9 mouse cellular contexts compared by ENCODE assay signal in the genomic region with DNA sequence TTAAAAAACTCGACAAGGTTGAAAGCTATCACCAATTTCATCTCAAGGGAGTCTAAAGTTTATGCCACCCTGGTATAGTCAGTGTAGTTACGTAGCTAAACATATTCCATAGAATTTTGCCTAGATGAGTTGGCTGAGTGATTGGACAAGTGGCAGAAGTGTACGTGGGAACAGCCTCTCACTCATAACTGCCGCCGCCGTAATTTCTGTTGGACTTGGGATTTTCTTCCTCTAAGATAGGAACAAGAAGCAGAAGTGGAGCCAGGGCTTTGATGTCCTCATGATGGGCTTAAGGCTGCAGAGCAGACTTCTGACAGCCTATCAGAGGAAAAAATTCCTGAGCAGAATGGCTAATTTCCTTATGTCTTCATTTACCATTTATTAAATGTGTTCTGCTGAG. TPM values are rescaled to one million over a fixed set of nuclear protein-coding genes. Genes with fewer than 3 reads are reported as not detected.
DNase-seq lines count a peak whose midpoint lies in the region; ATAC-seq and TF ChIP-seq lines count a peak whose summit lies in the region.
"Had no signal": no experiment of that assay in that cellular context is flagged by ENCODE, and none has a peak within 500 bp of the region (broad histone marks: within the 10 kb centered on the region; RNA-seq: fewer than 3 reads in every experiment).

No protein-coding gene starts in this region.

- TF ChIP-seq CTCF in intestine, postnatal 0 days (IDR thresholded peaks at IDR 0.05; ENCODE audit: low read depth), result no peak
- no peak for TF ChIP-seq CTCF in small intestine, adult 2 months (IDR thresholded peaks at IDR 0.05; ENCODE audit: extremely low read depth, insufficient read length, insufficient replicate concordance, low read depth, low read length)

- H3K36me3 ChIP-seq in intestine, embryonic 14.5 days (ENCODE audit: control insufficient read depth, insufficient read depth, low read length), result no peaks in the 10 kb centered on the region
- H3K36me3 ChIP-seq in intestine, postnatal 0 days (ENCODE audit: control insufficient read depth, insufficient read depth), result no peaks in the 10 kb centered on the region
- H3K36me3 ChIP-seq in midbrain, embryonic 14.5 days (ENCODE audit: control insufficient read depth, insufficient read depth, low read length), result no peaks in the 10 kb centered on the region
- H3K36me3 ChIP-seq in midbrain, embryonic 10.5 days, result peaks cover 5% of the 10 kb centered on the region
- no peaks in the 10 kb centered on the region for H3K36me3 ChIP-seq in heart, embryonic 16.5 days (ENCODE audit: control insufficient read depth, insufficient read depth)
- H3K36me3 ChIP-seq in small intestine, adult 2 months (ENCODE audit: control insufficient read depth, insufficient read depth, low read length), result no peaks in the 10 kb centered on the region; the same call in 1 of the 2 replicates

- no peak for TF ChIP-seq POLR2A in small intestine, adult 2 months (IDR thresholded peaks at IDR 0.05; ENCODE audit: low read depth, low read length)

- H3K4me1 ChIP-seq in intestine, embryonic 14.5 days (replicated peaks; ENCODE audit: control insufficient read depth, insufficient read depth, low read length), result peaks cover 35% of the 10 kb centered on the region
- 0 out of 2 replicates have a peak, but pooled peaks cover 3% of the 10 kb centered on the region for H3K4me1 ChIP-seq in intestine, postnatal 0 days (replicated peaks; ENCODE audit: control insufficient read depth, insufficient read depth, low read length)
- peaks cover 12% of the 10 kb centered on the region; the same call in 1 of the 2 replicates for H3K4me1 ChIP-seq in midbrain, embryonic 14.5 days (ENCODE audit: control insufficient read depth, insufficient read depth, low read length)
- peaks cover 19% of the 10 kb centered on the region for H3K4me1 ChIP-seq in midbrain, embryonic 10.5 days
- H3K4me1 ChIP-seq in heart, embryonic 16.5 days (ENCODE audit: control insufficient read depth, insufficient read depth, low read length), result peaks cover 50% of the 10 kb centered on the region
- H3K4me1 ChIP-seq in small intestine, adult 2 months (ENCODE audit: control insufficient read depth, insufficient read depth, insufficient read length, low read length), result peaks cover 5% of the 10 kb centered on the region; the same call in 1 of the 2 replicates

- 0 out of 2 replicates have a peak, but pooled peaks have one; percentile 2 for ATAC-seq in intestine, embryonic 14.5 days (replicated peaks; ENCODE audit: low FRiP score, low TSS enrichment, low read depth)
- no peak for ATAC-seq in intestine, postnatal 0 days
- ATAC-seq in midbrain, embryonic 14.5 days (ENCODE audit: low FRiP score, low TSS enrichment), result no peak
- ATAC-seq in heart, embryonic 16.5 days (replicated peaks; ENCODE audit: extremely low read depth, insufficient read depth, low FRiP score), result no peak

- peak overlapping the region; percentile 9 for H3K4me2 ChIP-seq in intestine, embryonic 14.5 days (ENCODE audit: low read length)
- H3K4me2 ChIP-seq in intestine, postnatal 0 days (replicated peaks; ENCODE audit: low read depth), result no peak overlapping the region
- no peak overlapping the region for H3K4me2 ChIP-seq in midbrain, embryonic 14.5 days (ENCODE audit: low read length)
- H3K4me2 ChIP-seq in heart, embryonic 16.5 days (ENCODE audit: low read depth, low read length), result no peak overlapping the region

- peak; percentile 49 for DNase-seq in intestine, embryonic 14.5 days (ENCODE audit: low spot score)
- DNase-seq in midbrain, embryonic 14.5 days, result peak; percentile 24
- DNase-seq in midbrain, embryonic 10.5 days (ENCODE audit: low spot score), result no peak
- DNase-seq in thymus, adult 18-20 months, result no peak
- no peak for DNase-seq in cerebellum, adult 11 months

- H3K27me3 ChIP-seq in intestine, embryonic 14.5 days (replicated peaks; ENCODE audit: control insufficient read depth, insufficient read depth, low read length), result no peaks in the 10 kb centered on the region
- no peaks in the 10 kb centered on the region for H3K27me3 ChIP-seq in intestine, postnatal 0 days (replicated peaks; ENCODE audit: control insufficient read depth, insufficient read depth, low read length)
- H3K27me3 ChIP-seq in midbrain, embryonic 14.5 days (ENCODE audit: control insufficient read depth, insufficient read depth, low read length), result no peaks in the 10 kb centered on the region
- no peaks in the 10 kb centered on the region for H3K27me3 ChIP-seq in midbrain, embryonic 10.5 days (ENCODE audit: low read depth, poor library complexity, severe bottlenecking)
- H3K27me3 ChIP-seq in heart, embryonic 16.5 days (ENCODE audit: control insufficient read depth, insufficient read depth, low read length), result no peaks in the 10 kb centered on the region
- H3K27me3 ChIP-seq in small intestine, adult 2 months (ENCODE audit: control insufficient read depth, insufficient read depth, low read length), result no peaks in the 10 kb centered on the region
- H3K27me3 ChIP-seq: megakaryocyte, embryonic 14.5 days had no signal

- no peaks in the 10 kb centered on the region for H3K9me3 ChIP-seq in intestine, embryonic 14.5 days (ENCODE audit: control insufficient read depth, low read length)
- no peaks in the 10 kb centered on the region for H3K9me3 ChIP-seq in intestine, postnatal 0 days (ENCODE audit: control insufficient read depth)
- H3K9me3 ChIP-seq in midbrain, embryonic 14.5 days (ENCODE audit: control insufficient read depth, low read length), result no peaks in the 10 kb centered on the region
- H3K9me3 ChIP-seq in midbrain, embryonic 10.5 days (replicated peaks), result no peaks in the 10 kb centered on the region
- no peaks in the 10 kb centered on the region for H3K9me3 ChIP-seq in heart, embryonic 16.5 days (replicated peaks; ENCODE audit: control insufficient read depth, low read length)
- H3K9me3 ChIP-seq: megakaryocyte, embryonic 14.5 days had no signal

- H3K9ac ChIP-seq in intestine, embryonic 14.5 days (ENCODE audit: low read length), result no peak overlapping the region
- H3K9ac ChIP-seq in intestine, postnatal 0 days (ENCODE audit: low read depth, low read length), result no peak overlapping the region
- no peak overlapping the region for H3K9ac ChIP-seq in midbrain, embryonic 14.5 days (replicated peaks; ENCODE audit: low read length)
- H3K9ac ChIP-seq in heart, embryonic 16.5 days (ENCODE audit: low read length), result peak overlapping the region; percentile 61; the same call in 1 of the 2 replicates

- WGBS in intestine, embryonic 14.5 days, result 38% methylated on average over 6 of the region's 6 CpGs
- 48% methylated on average over 6 of the region's 6 CpGs for WGBS in intestine, postnatal 0 days
- WGBS in midbrain, embryonic 14.5 days, result 72% methylated on average over 6 of the region's 6 CpGs
- WGBS in midbrain, embryonic 10.5 days, result 87% methylated on average over 6 of the region's 6 CpGs
- WGBS in heart, embryonic 16.5 days, result 30% methylated on average over 6 of the region's 6 CpGs
- WGBS in small intestine, adult 2 months, result 39% methylated on average over 6 of the region's 6 CpGs

- H3K4me3 ChIP-seq in intestine, embryonic 14.5 days (ENCODE audit: low read depth, low read length), result no peak overlapping the region
- H3K4me3 ChIP-seq in intestine, postnatal 0 days (ENCODE audit: low read depth, low read length), result no peak overlapping the region
- H3K4me3 ChIP-seq in midbrain, embryonic 14.5 days (replicated peaks; ENCODE audit: low read depth, low read length), result no peak overlapping the region
- no peak overlapping the region for H3K4me3 ChIP-seq in midbrain, embryonic 10.5 days
- H3K4me3 ChIP-seq in heart, embryonic 16.5 days (ENCODE audit: low read length), result no peak overlapping the region
- H3K4me3 ChIP-seq in small intestine, adult 2 months (ENCODE audit: low read depth, low read length), result no peak overlapping the region
- H3K4me3 ChIP-seq: megakaryocyte, embryonic 14.5 days had no signal

- H3K27ac ChIP-seq in intestine, embryonic 14.5 days (ENCODE audit: low read depth), result peak overlapping the region; percentile 70
- no peak overlapping the region for H3K27ac ChIP-seq in intestine, postnatal 0 days (ENCODE audit: low read depth, low read length)
- no peak overlapping the region for H3K27ac ChIP-seq in midbrain, embryonic 14.5 days (replicated peaks; ENCODE audit: low read depth, low read length)
- H3K27ac ChIP-seq in midbrain, embryonic 10.5 days (replicated peaks), result no peak overlapping the region
- H3K27ac ChIP-seq in heart, embryonic 16.5 days (ENCODE audit: low read length), result peak overlapping the region; percentile 90
- H3K27ac ChIP-seq in small intestine, adult 2 months (ENCODE audit: insufficient read depth, low read depth, low read length), result peak overlapping the region; percentile 14; the same call in 1 of the 2 replicates

RNA-seq across cellular contexts. Expression of a gene that starts 17.5 kb away (rescaled TPM):
- polyA plus RNA-seq in intestine, embryonic 14.5 days (2014; fragmentation: Nextera tagmentation; extraction: Ambion mirVana), result 130 and 131 TPM in 2 replicates
- polyA plus RNA-seq in intestine, postnatal 0 days (2015; fragmentation: Nextera tagmentation; extraction: Ambion mirVana), result 114 and 116 TPM in 2 replicates
- polyA plus RNA-seq in midbrain, embryonic 14.5 days (2014; fragmentation: Nextera tagmentation; extraction: Ambion mirVana), result 115 and 128 TPM in 2 replicates
- 163 and 190 TPM in 2 replicates for polyA plus RNA-seq in midbrain, embryonic 10.5 days (2016; fragmentation: Nextera tagmentation; extraction: Ambion mirVana)
- 374 and 420 TPM in 2 replicates for polyA plus RNA-seq in heart, embryonic 16.5 days (2015; fragmentation: Nextera tagmentation; extraction: Ambion mirVana)
- 82.0 and 143 TPM in 2 replicates for polyA plus RNA-seq in small intestine, adult 2 months (2012; rRNA removed)

RNA-seq across cellular contexts. Expression of a gene that starts 30.7 kb away (rescaled TPM):
- polyA plus RNA-seq in intestine, embryonic 14.5 days (2014; fragmentation: Nextera tagmentation; extraction: Ambion mirVana), result 54.3 and 60.7 TPM in 2 replicates
- 61.3 and 68.5 TPM in 2 replicates for polyA plus RNA-seq in intestine, postnatal 0 days (2015; fragmentation: Nextera tagmentation; extraction: Ambion mirVana)
- polyA plus RNA-seq in midbrain, embryonic 14.5 days (2014; fragmentation: Nextera tagmentation; extraction: Ambion mirVana), result 30.9 and 39.3 TPM in 2 replicates
- polyA plus RNA-seq in midbrain, embryonic 10.5 days (2016; fragmentation: Nextera tagmentation; extraction: Ambion mirVana), result 24.7 and 28.7 TPM in 2 replicates
- 56.1 and 71.3 TPM in 2 replicates for polyA plus RNA-seq in heart, embryonic 16.5 days (2015; fragmentation: Nextera tagmentation; extraction: Ambion mirVana)
- polyA plus RNA-seq in small intestine, adult 2 months (2012; rRNA removed), result 121 and 262 TPM in 2 replicates

Comparison
In these comparisons a context has a peak if more than half of its experiments do, and no peak if none do; other contexts are left out.
1. DNase-seq: peak in intestine, embryonic 14.5 days (single experiment) and midbrain, embryonic 14.5 days (single experiment); none in midbrain, embryonic 10.5 days (single experiment), thymus, adult 18-20 months (0 of 2) and cerebellum, adult 11 months (single experiment).
2. H3K27ac ChIP-seq: peak in intestine, embryonic 14.5 days (single experiment), heart, embryonic 16.5 days (single experiment) and small intestine, adult 2 months (single experiment); none in intestine, postnatal 0 days (single experiment), midbrain, embryonic 14.5 days (single experiment) and midbrain, embryonic 10.5 days (single experiment).